Mouse (Mus musculus): Measurements from ENCODE around the gene Alox8.

GRCm38 (mm10) chr11:69185936-69186335, 11.7 kb downstream of the Alox8 start:
- TF ChIP-seq CTCF (IDR thresholded peaks at IDR 0.05; ENCODE audit: extremely low read depth, insufficient read depth, low read length), result no peak
- TF ChIP-seq POLR2A (IDR thresholded peaks at IDR 0.05; ENCODE audit: extremely low read depth, insufficient read depth, low read length), result no peak

Measured in cortical plate, adult 2 months (tissue).